Mouse (Mus musculus) embryonic facial prominence, embryonic 10.5 days (tissue): ENCODE measurements around the gene Vkorc1. TPM values are rescaled to one million over a fixed set of nuclear protein-coding genes. Genes with fewer than 3 reads are reported as not detected.

Source experiments
- DNase-seq: peaks from one replicate; pipeline ENCODE4 v3.0.0-alpha.2; 2017; ENCODE audit warnings: low spot score
- H3K27ac ChIP-seq: fragments of 300-500 bp; sonication (generic); replicated peaks from 2 replicates; pipeline ENCODE4 v1.5.1; 2016; ENCODE audit warnings: mild to moderate bottlenecking
- H3K27me3 ChIP-seq: fragments of 300-500 bp; sonication (generic); replicated peaks from 2 replicates; pipeline ENCODE4 v1.6.1; 2016; ENCODE audit warnings: low read depth, mild to moderate bottlenecking; ENCODE audit not compliant: poor library complexity, severe bottlenecking
- H3K36me3 ChIP-seq: fragments of 300-500 bp; sonication (generic); replicated peaks from 2 replicates; pipeline ENCODE4 v1.6.1; 2016; ENCODE audit warnings: mild to moderate bottlenecking, moderate library complexity
- H3K4me1 ChIP-seq: fragments of 300-500 bp; sonication (generic); 2 replicates; pipeline ENCODE4 v1.6.1; 2016
- H3K4me3 ChIP-seq: fragments of 300-500 bp; sonication (generic); 2 replicates; pipeline ENCODE4 v1.5.1; 2016; ENCODE audit warnings: mild to moderate bottlenecking, moderate library complexity
- H3K9me3 ChIP-seq: fragments of 300-500 bp; sonication (generic); 2 replicates; pipeline ENCODE4 v1.6.1; 2016; ENCODE audit warnings: mild to moderate bottlenecking
- WGBS: fragments of 180-500 bp; shearing (Covaris S2); methylation state at CpG from one replicate; pipeline ENCODE4 v1.1.7; 2016; 5-methylcytosine and 5-hydroxymethylcytosine counted together
- polyA plus RNA-seq: library from polyadenylated mRNA; unstranded; fragments of >200 nt; fragmentation: Nextera tagmentation; extraction: Ambion mirVana; gene quantifications from 2 replicates; pipeline ENCODE4 v1.2.1, GENCODE M21; 2016

Gene Vkorc1
- polyA plus RNA-seq, 1 experiment from 2014 or later: 59.1 TPM

GRCm38 (mm10) chr7:127928596-127928995, 33.2 kb upstream of the Vkorc1 start:
- Histone ChIP-seq H3K4me1 (peaks cover 63% of the 10 kb centered on the region), H3K27ac (no peak overlapping the region), H3K27me3 (peaks cover 35% of the 10 kb centered on the region), H3K4me3 (peak overlapping the region; percentile 56), H3K9me3 (no peaks in the 10 kb centered on the region), H3K36me3 (peaks cover 39% of the 10 kb centered on the region)
- no peak for DNase-seq
- 53% methylated on average over 5 of the region's 5 CpGs for WGBS

DNA sequence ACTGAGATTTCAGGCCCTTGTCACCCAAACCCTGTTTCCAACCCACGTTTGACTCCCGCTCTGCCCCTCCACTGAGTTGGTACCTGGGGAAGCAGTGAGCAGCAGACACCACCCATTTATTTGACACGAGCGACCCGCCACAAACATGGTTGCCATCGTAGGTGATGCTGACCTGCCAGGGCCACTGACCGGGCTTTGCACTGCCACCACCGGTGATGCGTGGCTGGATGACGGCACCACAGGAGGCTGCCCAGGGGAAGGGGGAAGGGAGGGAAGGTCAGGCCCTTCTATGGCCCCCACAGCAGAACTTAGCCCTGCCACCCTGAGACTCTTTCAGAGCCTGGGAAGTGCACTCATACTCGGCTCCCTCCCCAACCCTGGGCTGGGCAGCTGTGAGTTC, 32.3 kb upstream of the Vkorc1 start:
- Histone ChIP-seq H3K36me3 (peaks cover 47% of the 10 kb centered on the region), H3K27ac (no peak overlapping the region), H3K27me3 (peaks cover 35% of the 10 kb centered on the region), H3K9me3 (no peaks in the 10 kb centered on the region), H3K4me3 (no peak overlapping the region; the same call in 1 of the 2 replicates), H3K4me1 (peaks cover 54% of the 10 kb centered on the region)
- WGBS: 76% methylated on average over 11 of the region's 11 CpGs
- no peak for DNase-seq

DNA sequence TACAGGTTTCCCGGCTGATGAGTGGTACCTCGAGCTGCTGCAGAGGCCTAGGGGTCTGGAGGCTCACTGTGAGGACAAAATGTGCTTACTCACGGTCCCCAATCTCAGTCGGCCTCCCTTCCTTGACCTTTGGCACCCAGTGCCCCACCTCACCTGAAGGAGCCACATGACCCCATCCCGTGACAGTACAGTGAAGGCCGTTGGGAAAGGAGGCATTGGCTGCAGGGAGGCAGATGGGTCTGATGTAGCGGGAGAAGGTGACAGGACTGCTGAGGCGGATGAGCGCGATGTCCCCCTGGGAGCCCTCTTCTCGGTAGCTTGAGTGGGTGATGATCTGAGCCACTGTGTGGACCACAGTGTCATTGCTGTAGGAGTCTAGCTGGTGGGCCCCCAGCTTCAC, 31.4 kb upstream of the Vkorc1 start:
- Histone ChIP-seq H3K36me3 (peaks cover 56% of the 10 kb centered on the region), H3K4me1 (peaks cover 45% of the 10 kb centered on the region), H3K27ac (no peak overlapping the region), H3K9me3 (no peaks in the 10 kb centered on the region), H3K27me3 (peaks cover 35% of the 10 kb centered on the region), H3K4me3 (0 out of 2 replicates have a peak overlapping the region, but pooled peaks have one; percentile 11)
- WGBS: 89% methylated on average over 11 of the region's 11 CpGs
- DNase-seq: no peak

DNA sequence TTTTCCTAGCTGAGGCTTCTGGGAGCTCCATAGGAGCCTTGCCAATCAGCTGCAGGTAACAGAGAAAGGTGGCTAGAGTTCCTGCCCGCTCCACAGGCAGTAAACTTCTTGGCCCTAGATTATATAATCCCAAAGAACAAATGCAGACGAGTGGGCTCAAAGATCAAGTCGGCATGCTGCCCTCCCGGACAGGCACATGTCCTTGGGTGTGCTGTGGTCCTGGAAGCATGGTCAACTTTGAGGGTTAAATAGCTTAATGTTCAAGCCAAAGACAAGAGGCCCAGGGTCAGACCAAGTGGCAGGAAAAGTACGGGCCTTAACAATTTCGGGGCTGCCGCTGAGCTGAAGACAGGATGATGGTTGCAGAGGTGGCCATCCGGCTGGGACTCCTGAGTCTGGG, 30.6 kb upstream of the Vkorc1 start:
- H3K4me1 ChIP-seq: peaks cover 37% of the 10 kb centered on the region
- H3K9me3 ChIP-seq: no peaks in the 10 kb centered on the region
- no peak for DNase-seq
- H3K27me3 ChIP-seq: peaks cover 35% of the 10 kb centered on the region
- 92% methylated on average over 8 of the region's 8 CpGs for WGBS
- H3K27ac ChIP-seq: 0 out of 2 replicates have a peak overlapping the region, but pooled peaks have one; percentile 70
- peaks cover 61% of the 10 kb centered on the region for H3K36me3 ChIP-seq
- H3K4me3 ChIP-seq: no peak overlapping the region

GRCm38 (mm10) chr7:127925252-127925651, 29.8 kb upstream of the Vkorc1 start:
- 57% methylated on average over 5 of the region's 5 CpGs for WGBS
- Histone ChIP-seq H3K27ac (peak overlapping the region; percentile 70), H3K36me3 (peaks cover 69% of the 10 kb centered on the region), H3K4me3 (peak overlapping the region; percentile 17; the same call in 1 of the 2 replicates), H3K27me3 (peaks cover 30% of the 10 kb centered on the region), H3K9me3 (no peaks in the 10 kb centered on the region), H3K4me1 (peaks cover 35% of the 10 kb centered on the region)
- peak; percentile 44 for DNase-seq

- H3K27ac ChIP-seq: no peak overlapping the region
- no peaks in the 10 kb centered on the region for H3K9me3 ChIP-seq
- no peak overlapping the region for H3K4me3 ChIP-seq
- H3K36me3 ChIP-seq: peaks cover 79% of the 10 kb centered on the region
- peaks cover 20% of the 10 kb centered on the region for H3K4me1 ChIP-seq
- peaks cover 15% of the 10 kb centered on the region for H3K27me3 ChIP-seq
- no peak for DNase-seq
- WGBS: 88% methylated on average over 5 of the region's 5 CpGs
Measured at GRCm38 (mm10) chr7:127923714-127924113, 28.3 kb upstream of the Vkorc1 start.

DNA sequence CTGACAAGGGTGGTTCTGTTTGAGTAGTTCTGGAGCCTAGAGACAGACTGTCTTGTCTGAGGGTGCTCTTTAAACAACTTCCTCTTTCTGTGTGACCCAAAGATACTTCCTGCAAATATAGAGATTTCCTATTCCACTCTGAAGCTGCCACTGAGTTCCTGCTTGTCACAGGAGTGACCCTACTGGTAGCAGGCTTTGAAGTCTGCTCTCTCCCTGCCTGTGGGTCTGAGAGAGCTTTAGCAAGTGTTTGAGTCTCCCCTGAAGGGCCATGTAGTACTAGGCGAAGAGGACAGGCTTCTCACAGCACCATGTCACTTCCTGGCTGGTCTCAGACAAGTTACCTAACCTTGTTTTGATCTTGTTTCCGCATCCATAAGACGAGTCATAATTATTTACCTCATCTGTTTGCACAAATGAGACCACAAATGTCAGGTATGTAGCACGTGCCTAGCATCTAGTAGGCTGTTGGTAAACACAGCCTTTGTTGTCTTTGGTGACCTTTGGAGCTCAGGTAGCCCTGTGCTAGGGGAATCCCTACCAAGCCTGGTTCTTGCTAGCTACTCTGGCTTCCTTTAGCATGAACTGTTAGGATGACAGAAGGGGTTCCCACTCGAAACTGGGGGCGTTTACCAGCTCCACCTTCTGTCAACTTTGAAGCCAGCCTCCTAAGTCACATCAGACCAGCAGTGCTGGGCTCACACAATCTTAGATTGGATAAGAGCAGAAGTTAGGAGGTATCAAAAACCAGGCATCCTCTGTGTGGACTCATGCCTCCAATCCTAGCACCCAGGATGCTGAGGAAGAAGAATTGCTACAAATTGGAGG, 27.2 kb upstream of the Vkorc1 start:
- WGBS: 87% methylated on average over 6 of the region's 6 CpGs
- peaks cover 4% of the 10 kb centered on the region for H3K27me3 ChIP-seq
- no peak overlapping the region for H3K27ac ChIP-seq
- H3K4me1 ChIP-seq: peaks cover 17% of the 10 kb centered on the region
- H3K36me3 ChIP-seq: peaks cover 88% of the 10 kb centered on the region
- H3K9me3 ChIP-seq: no peaks in the 10 kb centered on the region
- DNase-seq: no peak
- H3K4me3 ChIP-seq: no peak overlapping the region

DNA sequence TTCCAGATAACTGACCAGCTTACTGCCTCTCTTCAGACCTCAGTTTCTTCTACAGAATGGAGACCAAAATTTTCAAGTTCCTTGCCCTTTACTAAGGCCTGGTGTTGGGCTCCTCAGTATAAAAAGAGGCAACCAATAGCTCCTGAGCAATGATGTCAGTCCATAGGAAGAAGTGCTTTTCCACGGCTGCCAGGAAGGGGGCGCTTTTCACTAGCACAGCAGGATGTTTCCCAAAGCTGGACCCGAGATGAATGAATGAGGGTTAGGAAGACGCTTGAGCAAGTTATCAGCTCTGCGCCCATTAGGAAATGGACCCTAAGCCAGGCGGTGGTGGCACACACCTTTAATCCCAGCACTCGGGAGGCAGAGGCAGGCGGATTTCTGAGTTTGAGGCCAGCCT, 26.1 kb upstream of the Vkorc1 start:
- DNase-seq: no peak
- 64% methylated on average over 8 of the region's 8 CpGs for WGBS
- H3K9me3 ChIP-seq: no peaks in the 10 kb centered on the region
- H3K4me3 ChIP-seq: no peak overlapping the region
- H3K27ac ChIP-seq: no peak overlapping the region
- H3K27me3 ChIP-seq: no peaks in the 10 kb centered on the region
- H3K36me3 ChIP-seq: peaks cover 90% of the 10 kb centered on the region
- H3K4me1 ChIP-seq: peaks cover 12% of the 10 kb centered on the region

DNA sequence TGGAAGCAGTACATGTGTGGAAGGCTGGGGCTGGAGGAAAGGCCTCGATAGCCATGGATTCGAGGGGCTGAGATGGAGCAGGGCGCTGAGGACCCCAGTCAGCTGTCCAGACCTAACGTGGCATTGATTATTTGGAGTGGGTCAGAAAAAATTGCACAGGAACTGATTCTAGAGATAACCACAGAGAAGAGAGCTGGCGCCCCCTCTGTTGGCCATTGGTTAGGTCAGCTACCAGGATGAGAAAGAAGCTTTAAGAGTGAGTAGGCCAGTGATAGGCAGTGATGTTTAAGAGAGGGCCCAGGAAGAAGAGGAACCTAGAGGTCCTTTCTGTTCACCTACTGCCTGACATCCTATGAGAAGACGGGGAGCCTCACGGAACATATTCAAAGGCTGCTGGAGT, 23.9 kb upstream of the Vkorc1 start:
- Histone ChIP-seq H3K9me3 (no peaks in the 10 kb centered on the region), H3K27me3 (no peaks in the 10 kb centered on the region), H3K4me1 (peaks cover 3% of the 10 kb centered on the region; the same call in 1 of the 2 replicates), H3K4me3 (no peak overlapping the region), H3K36me3 (peaks cover 86% of the 10 kb centered on the region), H3K27ac (no peak overlapping the region)
- no peak for DNase-seq
- 73% methylated on average over 7 of the region's 7 CpGs for WGBS

DNA sequence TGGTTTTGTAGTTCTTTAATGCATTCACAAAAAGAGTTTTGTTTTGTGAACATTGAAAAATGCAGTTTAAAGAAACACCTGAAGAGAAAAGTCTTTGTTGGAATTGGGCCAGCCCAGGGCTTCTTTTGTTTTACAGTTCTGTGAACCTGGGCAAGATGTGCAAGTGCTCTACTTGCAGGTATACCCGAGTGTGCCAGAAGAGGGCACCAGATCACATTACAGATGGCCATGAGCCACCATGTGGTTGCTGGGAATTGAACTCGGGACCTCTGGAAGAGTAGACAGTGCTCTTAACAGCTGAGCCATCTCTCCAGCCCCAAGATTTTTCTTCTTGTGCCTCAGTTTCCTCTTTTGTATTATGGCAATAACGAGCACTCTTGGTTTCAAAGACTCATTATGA, 22.8 kb upstream of the Vkorc1 start:
- peaks cover 75% of the 10 kb centered on the region for H3K36me3 ChIP-seq

GRCm38 (mm10) chr7:127915293-127915692, 19.9 kb upstream of the Vkorc1 start:
- Histone ChIP-seq H3K27ac (no peak overlapping the region), H3K36me3 (peaks cover 50% of the 10 kb centered on the region), H3K4me3 (no peak overlapping the region), H3K27me3 (no peaks in the 10 kb centered on the region), H3K9me3 (no peaks in the 10 kb centered on the region), H3K4me1 (peaks cover 13% of the 10 kb centered on the region)
- WGBS: 90% methylated on average over 12 of the region's 12 CpGs
- no peak for DNase-seq

More for the DNA sequence above, 22.8 kb upstream of the Vkorc1 start:
- Histone ChIP-seq H3K27ac (no peak overlapping the region), H3K4me3 (no peak overlapping the region), H3K4me1 (peaks cover 3% of the 10 kb centered on the region), H3K27me3 (no peaks in the 10 kb centered on the region), H3K9me3 (no peaks in the 10 kb centered on the region)
- 58% methylated on average over 3 of the region's 3 CpGs for WGBS
- peak; percentile 53 for DNase-seq

GRCm38 (mm10) chr7:127912938-127913337, 17.5 kb upstream of the Vkorc1 start:
- Histone ChIP-seq H3K4me3 (peak overlapping the region; percentile 80), H3K27ac (peak overlapping the region; percentile 92), H3K36me3 (peaks cover 55% of the 10 kb centered on the region), H3K27me3 (no peaks in the 10 kb centered on the region), H3K9me3 (no peaks in the 10 kb centered on the region), H3K4me1 (peaks cover 13% of the 10 kb centered on the region)
- 30% methylated on average over 4 of the region's 4 CpGs for WGBS
- DNase-seq: no peak
